Mouse (Mus musculus) forebrain, embryonic 10.5 days (tissue): ENCODE measurements around the gene Sned1. TPM values are rescaled to one million over a fixed set of nuclear protein-coding genes. Genes with fewer than 3 reads are reported as not detected.

Source experiments
- DNase-seq: peaks from one replicate; pipeline ENCODE4 v3.0.0-alpha.2; 2017; ENCODE audit warnings: low spot score; ENCODE audit errors: extremely low spot score
- H3K27ac ChIP-seq: fragments of 300-500 bp; sonication (generic); 2 replicates; pipeline ENCODE4 v1.5.1; 2016; ENCODE audit warnings: mild to moderate bottlenecking
- H3K27me3 ChIP-seq: fragments of 300-500 bp; sonication (generic); 2 replicates; pipeline ENCODE4 v1.6.1; 2016; ENCODE audit warnings: mild to moderate bottlenecking; ENCODE audit not compliant: poor library complexity, severe bottlenecking
- H3K36me3 ChIP-seq: fragments of 300-500 bp; sonication (generic); replicated peaks from 2 replicates; pipeline ENCODE4 v1.6.1; 2016; ENCODE audit warnings: mild to moderate bottlenecking, moderate library complexity
- H3K4me1 ChIP-seq: fragments of 300-500 bp; sonication (generic); 2 replicates; pipeline ENCODE4 v1.6.1; 2016
- H3K4me3 ChIP-seq: fragments of 300-500 bp; sonication (generic); 2 replicates; pipeline ENCODE4 v1.5.1; 2016; ENCODE audit warnings: mild to moderate bottlenecking, moderate library complexity
- H3K9me3 ChIP-seq: fragments of 300-500 bp; sonication (generic); 2 replicates; pipeline ENCODE4 v1.6.1; 2016; ENCODE audit warnings: mild to moderate bottlenecking, moderate library complexity
- WGBS: fragments of 180-500 bp; shearing (Covaris S2); methylation state at CpG from one replicate; pipeline ENCODE4 v1.1.7; 2016; 5-methylcytosine and 5-hydroxymethylcytosine counted together
- microRNA-seq: library from miRNA; unstranded; fragments of <30 nt; microRNA quantifications from one replicate; pipeline ENCODE4, GENCODE M21; 2017
- polyA plus RNA-seq: library from polyadenylated mRNA; unstranded; fragments of >200 nt; fragmentation: Nextera tagmentation; extraction: Ambion mirVana; gene quantifications from 2 replicates; pipeline ENCODE4 v1.2.1, GENCODE M21; 2016

Gene Sned1
- polyA plus RNA-seq, 1 experiment from 2014 or later, result 1.9 TPM

GRCm38 (mm10) chr1:93347176-93347575, 111.5 kb downstream of the Sned1 start:
- Histone ChIP-seq H3K27me3 (no peaks in the 10 kb centered on the region), H3K4me3 (no peak overlapping the region), H3K27ac (no peak overlapping the region), H3K4me1 (peaks cover 13% of the 10 kb centered on the region), H3K9me3 (no peaks in the 10 kb centered on the region), H3K36me3 (peaks cover 66% of the 10 kb centered on the region)
- no peak for DNase-seq
- WGBS, result 93% methylated on average over 5 of the region's 5 CpGs

- peaks cover 6% of the 10 kb centered on the region for H3K4me1 ChIP-seq
- no peak overlapping the region for H3K4me3 ChIP-seq
- H3K27me3 ChIP-seq, result no peaks in the 10 kb centered on the region
- no peak overlapping the region for H3K27ac ChIP-seq
- peaks cover 92% of the 10 kb centered on the region for H3K36me3 ChIP-seq
- 90% methylated on average over 4 of the region's 4 CpGs for WGBS
- no peak for DNase-seq
- H3K9me3 ChIP-seq, result no peaks in the 10 kb centered on the region
Measured at GRCm38 (mm10) chr1:93349701-93350100, 114.1 kb downstream of the Sned1 start.

Small RNAs within 50 kb of the gene (microRNA-seq; reads per million reads assigned to microRNA genes)
- not detected for gene Mir6901
- gene Mir6902, result 0.90 reads per million

Other genes with a start within 250 kb of the Sned1 start
- not detected in 2 replicates for gene Aqp12, start 229.5 kb upstream of the Sned1 start, polyA plus RNA-seq
- 41.4 and 41.5 TPM in 2 replicates for gene Kif1a, start 133.9 kb upstream of the Sned1 start, polyA plus RNA-seq
- not detected in 2 replicates for gene Agxt, start 100.6 kb upstream of the Sned1 start, polyA plus RNA-seq
- 0.92 and 1.0 TPM in 2 replicates for gene 2310007B03Rik, start 74.9 kb upstream of the Sned1 start, polyA plus RNA-seq
- gene Crocc2, start 67.1 kb upstream of the Sned1 start, polyA plus RNA-seq, result 0.05 and 0.12 TPM in 2 replicates
- 35.1 and 39.8 TPM in 2 replicates for gene Mterf4, start 70.1 kb downstream of the Sned1 start, polyA plus RNA-seq
- gene Ppp1r7, start 107.0 kb downstream of the Sned1 start, polyA plus RNA-seq, result 84.7 and 93.2 TPM in 2 replicates
- gene Pask, start 107.6 kb downstream of the Sned1 start, polyA plus RNA-seq, result 32.7 and 36.5 TPM in 2 replicates
- gene Ano7, start 138.1 kb downstream of the Sned1 start, polyA plus RNA-seq, result 0.06 TPM in 1 of 2 replicates, not detected in the other
- gene Hdlbp, start 243.0 kb downstream of the Sned1 start, polyA plus RNA-seq, result 116 and 119 TPM in 2 replicates